Mouse (Mus musculus): Measurements from ENCODE around the gene Ankrd50.

Ankrd50 gene

GRCm38 (mm10) chr3:38466139-38466538, 18.5 kb downstream of the Ankrd50 start:
- DNase-seq (ENCODE audit: inconsistent ontology term): no peak

GRCm38 (mm10) chr3:38463149-38463548, 21.5 kb downstream of the Ankrd50 start:
- no peak for DNase-seq (ENCODE audit: inconsistent ontology term)

GRCm38 (mm10) chr3:38461742-38462141, 22.9 kb downstream of the Ankrd50 start:
- no peak for DNase-seq (ENCODE audit: inconsistent ontology term)

- no peak for DNase-seq (ENCODE audit: inconsistent ontology term)
These were observed 24.4 kb downstream of the Ankrd50 start for GRCm38 (mm10) chr3:38460250-38460624.

- DNase-seq (ENCODE audit: inconsistent ontology term): peak; percentile 52
These were observed 25.0 kb downstream of the Ankrd50 start for GRCm38 (mm10) chr3:38459507-38460249.

- DNase-seq (ENCODE audit: inconsistent ontology term): no peak
These were observed 27.6 kb downstream of the Ankrd50 start for GRCm38 (mm10) chr3:38457041-38457440.

GRCm38 (mm10) chr3:38452199-38452598, 32.4 kb downstream of the Ankrd50 start:
- DNase-seq (ENCODE audit: inconsistent ontology term): no peak

- no peak for DNase-seq (ENCODE audit: inconsistent ontology term)
These were observed 38.1 kb downstream of the Ankrd50 start for GRCm38 (mm10) chr3:38446586-38446985.

GRCm38 (mm10) chr3:38443875-38444274, 40.8 kb downstream of the Ankrd50 start:
- no peak for DNase-seq (ENCODE audit: inconsistent ontology term)

GRCm38 (mm10) chr3:38440564-38440991, 44.1 kb downstream of the Ankrd50 start:
- no peak for DNase-seq (ENCODE audit: inconsistent ontology term)

GRCm38 (mm10) chr3:38436596-38436995, 48.0 kb downstream of the Ankrd50 start:
- DNase-seq (ENCODE audit: inconsistent ontology term): no peak

- no peak for DNase-seq (ENCODE audit: inconsistent ontology term)
These were observed 48.8 kb downstream of the Ankrd50 start for GRCm38 (mm10) chr3:38435828-38436227.

GRCm38 (mm10) chr3:38434486-38434885, 50.2 kb downstream of the Ankrd50 start:
- no peak for DNase-seq (ENCODE audit: inconsistent ontology term)

- DNase-seq (ENCODE audit: inconsistent ontology term): no peak
These were observed 50.9 kb downstream of the Ankrd50 start for GRCm38 (mm10) chr3:38433495-38434464.

- DNase-seq (ENCODE audit: inconsistent ontology term): no peak
These were observed 53.2 kb downstream of the Ankrd50 start for GRCm38 (mm10) chr3:38431461-38431860.

- DNase-seq (ENCODE audit: inconsistent ontology term): no peak
These were observed 53.6 kb downstream of the Ankrd50 start for GRCm38 (mm10) chr3:38431042-38431441.

- peak; percentile 66 for DNase-seq (ENCODE audit: inconsistent ontology term)
These were observed 57.4 kb downstream of the Ankrd50 start for GRCm38 (mm10) chr3:38427200-38427599.

GRCm38 (mm10) chr3:38423966-38424365, 60.7 kb downstream of the Ankrd50 start:
- DNase-seq (ENCODE audit: inconsistent ontology term): no peak

GRCm38 (mm10) chr3:38419896-38420295, 64.7 kb downstream of the Ankrd50 start:
- no peak for DNase-seq (ENCODE audit: inconsistent ontology term)

GRCm38 (mm10) chr3:38415292-38415930, 69.2 kb downstream of the Ankrd50 start:
- no peak for DNase-seq (ENCODE audit: inconsistent ontology term)
